Mouse (Mus musculus) cerebellum, adult 11-12 months (tissue): ENCODE measurements around the gene Fhit.
"Not testable (repeated sequence)": the region's sequence is repeated elsewhere in the genome, so short reads cannot be mapped to it uniquely, and the experiment has no call there.

Source experiments
- DNase-seq: peaks from one replicate; pipeline ENCODE4 v3.0.0; 2022

The Fhit gene

DNA sequence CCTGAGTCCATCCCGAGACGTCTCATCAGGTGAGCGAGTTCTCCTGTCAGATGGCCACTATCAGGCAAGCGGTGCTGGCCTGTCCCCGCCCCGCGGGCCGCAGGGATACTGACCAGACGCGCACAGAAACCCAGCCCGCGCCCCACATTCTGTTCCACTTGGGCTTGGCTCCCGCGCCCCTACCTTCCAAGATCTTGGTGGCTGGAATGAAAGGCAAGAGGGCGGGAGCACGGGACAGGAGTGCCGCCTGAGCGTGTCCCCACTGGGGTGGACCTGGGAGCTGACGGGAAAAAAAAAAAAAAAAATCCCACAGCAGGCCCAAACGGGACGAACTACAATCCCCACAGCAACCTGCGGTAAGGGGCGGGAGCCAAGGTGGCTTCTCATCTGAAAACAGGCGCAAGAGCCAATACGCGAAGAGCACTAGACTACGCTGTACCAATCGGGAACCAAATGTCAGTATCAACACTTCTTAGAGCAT, at the start of gene Fhit:
Gene Fhit, minus strand, starts transcription at position 285 of the 481 bp plus-strand sequence.
- peak; percentile 95 for DNase-seq

- no peak for DNase-seq
Measured at GRCm38 (mm10) chr14:11206786-11207185, 45.0 kb upstream of the Fhit start.

GRCm38 (mm10) chr14:11160806-11161450, 907 bp downstream of the Fhit start:
- peak; percentile 92 for DNase-seq

DNA sequence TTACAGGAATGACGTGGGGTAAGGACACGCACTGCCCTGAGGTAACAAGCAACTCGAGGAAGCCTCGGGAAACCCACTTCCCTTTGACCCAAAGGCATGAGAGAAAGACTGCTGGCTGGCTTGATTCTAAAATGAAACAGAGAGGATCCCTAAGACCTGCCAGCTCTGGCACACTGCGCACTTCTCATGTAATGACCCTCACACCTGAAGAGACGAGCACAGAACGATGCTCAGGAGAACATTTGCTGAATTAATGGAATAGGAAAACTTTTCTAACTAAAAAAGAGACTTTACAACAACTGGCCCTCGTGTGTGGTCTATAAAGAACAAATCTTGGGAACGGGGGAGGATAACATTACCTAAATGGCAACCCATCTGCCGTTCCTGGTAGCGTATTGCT, 2.2 kb downstream of the Fhit start:
- peak; percentile 10 for DNase-seq

DNA sequence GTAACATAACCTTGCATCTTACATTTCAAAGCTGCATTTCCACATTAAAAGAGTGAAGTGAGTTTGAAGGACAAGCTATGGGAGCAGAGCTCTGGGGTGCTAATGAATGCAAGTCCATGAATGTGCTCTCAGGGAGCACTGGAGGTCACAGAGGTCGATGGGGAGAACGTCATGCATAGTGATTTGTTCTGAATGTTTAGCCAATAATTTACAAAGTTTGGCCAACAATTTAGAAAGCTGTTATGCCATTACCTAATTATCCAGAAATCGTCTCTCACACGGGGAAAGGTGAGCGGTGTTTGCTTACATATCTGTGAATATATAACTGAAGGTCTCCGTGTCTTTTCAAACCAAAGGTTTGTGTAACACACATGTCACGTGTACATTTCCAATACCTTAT, 2.8 kb downstream of the Fhit start:
- DNase-seq = no peak

- no peak for DNase-seq
Measured at GRCm38 (mm10) chr14:11157741-11158140, 4.1 kb downstream of the Fhit start.

GRCm38 (mm10) chr14:11151634-11152321, 10.1 kb downstream of the Fhit start:
- DNase-seq = no peak

DNA sequence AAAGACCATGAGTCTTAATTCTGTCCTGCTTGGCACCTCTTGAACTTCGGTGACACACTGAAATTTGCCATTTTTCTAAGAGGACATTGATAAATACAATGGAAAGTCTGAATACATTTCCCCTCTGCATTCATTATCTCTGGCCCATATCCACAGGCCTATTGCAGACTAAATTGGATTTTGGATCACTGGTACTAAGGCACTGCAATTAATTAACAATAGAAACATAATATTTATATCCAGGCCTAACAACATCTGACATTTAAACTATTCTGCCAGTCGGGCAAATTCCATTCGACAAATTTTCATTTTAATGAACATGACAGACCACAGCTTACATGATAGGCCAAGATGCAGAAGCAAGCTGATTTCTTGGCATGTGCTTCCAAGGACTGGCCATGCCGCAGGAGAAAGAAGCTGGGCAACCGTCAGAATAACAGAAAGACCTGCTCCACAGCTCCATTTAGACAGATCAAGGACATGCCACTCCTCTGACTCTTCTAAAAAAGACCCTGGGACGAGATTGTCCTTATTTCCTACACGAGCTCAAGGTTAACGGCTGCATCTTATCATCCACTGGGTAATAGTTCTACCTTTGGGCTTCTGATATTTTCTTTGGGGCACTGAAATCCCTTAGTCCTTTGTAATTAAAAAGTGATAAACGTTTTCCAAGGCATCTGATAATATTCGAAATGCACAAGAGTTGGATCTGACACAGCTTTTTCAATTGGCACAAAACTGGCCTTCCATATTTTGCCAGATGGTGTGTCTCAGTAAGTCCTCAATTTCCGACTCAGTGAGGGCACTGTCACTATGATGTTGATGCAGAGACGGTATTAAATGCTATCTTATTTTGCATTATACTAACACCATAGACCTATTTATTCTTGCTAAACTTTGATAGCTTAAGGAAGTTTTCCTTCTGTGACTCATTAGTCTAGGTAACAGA, 27.8 kb downstream of the Fhit start:
- peak; percentile 5 for DNase-seq

DNA sequence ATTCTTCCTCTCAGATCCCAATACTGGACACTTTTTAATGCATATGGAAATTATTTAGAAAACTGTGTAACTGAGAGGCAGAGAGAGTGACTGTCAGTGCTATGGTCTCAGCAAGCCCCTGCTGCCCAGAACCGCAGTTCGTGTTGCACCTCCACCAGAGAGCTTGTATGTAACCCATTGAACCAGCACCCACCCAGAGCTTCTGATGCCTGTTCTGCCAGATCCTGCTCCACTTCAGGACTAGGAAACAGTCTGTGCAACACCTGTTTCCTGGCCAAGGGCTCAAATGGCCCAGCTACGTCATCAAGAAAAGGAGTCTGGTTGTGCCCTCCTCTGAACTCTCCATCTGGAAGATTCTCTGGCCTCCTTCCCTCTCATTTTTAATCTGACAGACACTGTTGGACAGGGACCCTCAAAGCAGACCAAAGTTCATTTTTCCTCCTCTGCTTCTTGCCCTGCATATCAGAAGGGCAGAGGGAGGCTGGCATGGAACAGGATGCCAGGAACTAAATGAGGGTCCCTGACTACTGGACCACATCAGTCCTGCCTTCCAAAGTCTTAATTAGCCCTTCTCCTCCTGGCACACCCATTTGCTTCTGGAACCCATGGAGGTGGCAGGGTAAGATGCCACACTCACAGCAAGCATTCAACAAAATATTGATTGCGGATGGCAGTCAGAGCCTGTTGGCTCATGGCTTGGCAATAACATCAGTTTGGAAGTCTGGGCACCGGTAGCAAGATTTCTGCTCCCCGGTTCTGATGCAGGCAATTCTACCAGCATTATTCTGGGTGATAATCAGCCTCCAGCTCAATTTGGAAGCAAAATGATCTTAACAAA, 29.0 kb downstream of the Fhit start:
- peak; percentile 15 for DNase-seq

GRCm38 (mm10) chr14:11125096-11125495, 36.7 kb downstream of the Fhit start:
- DNase-seq = no peak

- no peak for DNase-seq
Measured at GRCm38 (mm10) chr14:11119076-11119475, 42.8 kb downstream of the Fhit start.

DNA sequence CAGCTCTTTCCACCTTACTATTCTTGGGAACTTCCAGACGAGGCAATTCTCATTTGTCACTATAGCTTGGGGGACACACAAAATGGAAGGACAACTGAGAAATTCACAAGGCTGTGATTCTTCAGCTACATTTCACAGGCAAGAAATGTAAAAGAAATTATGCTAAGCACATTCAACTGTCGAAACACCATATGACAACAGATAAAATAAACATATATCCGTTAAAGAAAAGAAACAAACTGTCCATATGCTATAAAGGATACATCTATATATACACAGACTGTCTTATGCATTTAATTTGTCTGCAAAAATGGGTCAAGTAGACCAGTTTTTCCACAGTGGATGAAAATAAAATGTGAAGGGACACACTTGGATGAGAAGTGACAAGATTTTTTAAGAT, 76.2 kb downstream of the Fhit start:
- no peak for DNase-seq

- no peak for DNase-seq
Measured at GRCm38 (mm10) chr14:11083946-11084345, 77.9 kb downstream of the Fhit start.

- no peak for DNase-seq
Measured at GRCm38 (mm10) chr14:11083462-11083861, 78.4 kb downstream of the Fhit start.

DNA sequence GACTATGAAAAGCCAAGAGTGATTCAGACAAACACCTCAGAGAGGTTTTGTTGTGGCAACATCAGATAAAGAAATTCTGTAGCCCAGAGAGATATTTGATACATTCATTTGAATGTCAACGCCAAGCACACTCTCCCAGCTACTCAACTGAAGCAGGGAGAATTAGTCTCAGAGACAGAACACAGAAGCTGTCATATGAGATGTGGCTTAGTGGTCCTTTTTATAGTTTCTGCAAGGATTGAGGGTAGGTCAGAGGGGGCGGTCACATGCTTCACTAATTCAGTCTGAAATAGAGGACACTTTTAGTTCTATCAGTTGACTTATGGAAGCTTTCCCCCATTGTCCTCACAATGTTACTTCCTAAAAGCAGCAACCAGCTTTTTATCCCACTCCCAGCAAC, 98.2 kb downstream of the Fhit start:
- no peak for DNase-seq

GRCm38 (mm10) chr14:11060221-11060620, 101.6 kb downstream of the Fhit start:
- DNase-seq = no peak

DNA sequence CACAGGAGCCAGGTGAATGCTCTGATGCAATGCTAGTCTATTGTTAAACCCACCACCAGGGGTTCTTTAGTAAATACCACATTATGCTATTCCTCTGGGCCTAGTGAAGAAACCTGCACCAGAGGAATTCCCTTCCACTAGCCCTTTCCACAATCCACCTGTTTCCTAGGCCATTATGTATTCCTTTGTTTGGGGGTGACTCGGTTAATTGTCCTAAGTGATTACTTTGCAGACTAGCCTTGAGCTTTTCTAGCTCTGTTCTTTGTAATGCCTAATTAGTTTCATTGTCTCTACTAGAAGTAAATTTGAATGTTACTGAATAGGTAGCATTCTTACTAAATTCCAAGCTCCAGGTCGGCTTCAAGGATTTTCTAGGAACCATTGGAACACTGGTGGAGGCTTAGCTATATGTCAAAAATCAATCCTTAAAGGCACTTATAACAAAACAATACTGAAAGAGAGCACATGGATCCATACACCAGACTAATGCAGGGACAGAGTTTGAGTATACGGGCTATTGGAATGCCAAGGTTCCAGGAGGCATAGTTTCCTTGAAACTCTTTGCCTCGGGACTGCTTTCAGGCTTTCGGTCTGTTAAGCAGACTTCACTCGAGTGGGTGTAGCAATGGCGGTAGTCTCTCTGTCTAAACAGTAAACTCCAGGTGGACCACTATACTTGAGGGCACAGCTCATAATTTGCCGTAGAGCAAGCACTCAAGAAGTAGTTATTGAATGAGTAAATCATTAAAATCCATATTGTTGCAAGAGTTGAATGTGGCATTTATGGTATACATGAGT, 122.1 kb downstream of the Fhit start:
- DNase-seq = not testable (repeated sequence)

DNA sequence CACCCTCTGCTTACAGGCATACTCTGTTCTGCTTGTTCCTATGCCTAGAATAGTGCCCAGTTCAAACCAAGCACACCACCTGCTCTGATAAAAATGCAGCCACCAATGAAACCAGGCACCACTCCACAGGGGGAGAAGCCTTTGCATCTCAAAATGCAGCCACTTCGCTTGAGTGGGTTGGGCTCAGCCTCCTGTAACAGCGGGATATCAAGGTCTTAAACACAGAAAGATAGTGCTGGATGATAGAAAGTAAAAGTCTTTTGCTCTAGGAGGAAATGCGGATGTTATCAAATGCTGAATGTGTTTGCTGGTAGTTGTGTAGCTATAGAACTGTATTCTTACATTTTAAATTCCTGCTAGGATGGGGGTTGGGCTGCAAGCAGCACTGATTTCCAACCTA, 140.4 kb downstream of the Fhit start:
- DNase-seq = no peak

- no peak for DNase-seq
Measured at GRCm38 (mm10) chr14:10978651-10979050, 183.2 kb downstream of the Fhit start.

DNA sequence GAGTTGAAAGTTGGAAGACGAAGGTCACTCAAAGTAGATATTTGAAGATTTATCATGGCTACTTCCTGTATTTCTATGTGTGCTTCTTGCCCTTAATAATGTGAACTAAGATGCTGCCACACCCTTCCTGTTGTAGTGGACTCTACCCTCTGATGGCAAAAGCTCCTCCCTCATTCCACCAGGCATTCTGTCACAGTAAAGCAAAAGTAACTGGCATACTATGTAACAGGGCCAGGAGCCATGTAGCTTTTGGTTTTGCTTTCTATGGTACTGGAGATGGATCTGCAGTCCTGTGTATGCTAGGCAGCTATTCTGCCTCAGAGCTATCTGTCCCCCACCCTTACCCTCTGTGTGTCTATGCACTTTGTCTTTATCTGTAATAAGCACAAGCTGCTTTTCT, 220.2 kb downstream of the Fhit start:
- DNase-seq = no peak

GRCm38 (mm10) chr14:10933667-10934066, 228.2 kb downstream of the Fhit start:
- no peak for DNase-seq
